Mouse (Mus musculus) liver, embryonic 14.5 days (tissue): ENCODE data around the gene Extl2.

Source experiments
- CTCF ChIP-seq: IDR thresholded peaks from 2 replicates; pipeline ENCODE4 v1.5.1; 2016; ENCODE audit warnings: antibody characterized with exemption, low read depth, control low read depth
- EP300 ChIP-seq: IDR thresholded peaks from 2 replicates; pipeline ENCODE4 v1.6.1; 2016; ENCODE audit warnings: antibody characterized with exemption, low read depth

DNA sequence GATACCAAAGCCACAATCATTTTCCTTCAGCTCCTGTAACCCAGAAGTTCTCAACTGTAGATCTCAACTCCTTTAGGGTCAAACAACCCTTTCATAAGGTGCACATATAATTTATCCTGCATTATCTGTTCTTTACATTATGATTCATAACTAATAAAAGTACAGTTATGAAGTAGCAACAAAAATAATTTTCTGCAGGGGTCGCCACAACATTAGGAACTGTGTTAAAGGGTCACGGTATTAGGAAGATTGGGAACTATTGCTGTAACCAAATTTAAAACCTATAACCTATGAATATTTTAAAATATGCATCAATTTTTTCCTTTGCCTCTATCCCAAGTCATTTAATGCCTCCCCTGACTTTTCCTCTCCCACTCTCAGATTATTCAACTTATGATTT is 38.7 kb downstream of the Extl2 start:
- TF ChIP-seq EP300 (no peak), CTCF (no peak)
